Mouse (Mus musculus) R1 (cell line): ENCODE data around the gene Lcp1.
"Not testable (repeated sequence)": the region's sequence is repeated elsewhere in the genome, so short reads cannot be mapped to it uniquely, and the experiment has no call there.

ENCODE experiments used
- DNase-seq: peaks from one replicate; pipeline ENCODE4 v3.0.0-alpha.2; 2018; ENCODE audit warnings: low read depth, low spot score

Gene Lcp1

GRCm38 (mm10) chr14:75130501-75131318 lies at the start of gene Lcp1, which contains the start of gene Lrrc63:
TSS of gene Lcp1 (plus strand) at chr14:75131101.
TSS of gene Lrrc63 (minus strand) at chr14:75130881.
- peak; percentile 72 for DNase-seq

DNA sequence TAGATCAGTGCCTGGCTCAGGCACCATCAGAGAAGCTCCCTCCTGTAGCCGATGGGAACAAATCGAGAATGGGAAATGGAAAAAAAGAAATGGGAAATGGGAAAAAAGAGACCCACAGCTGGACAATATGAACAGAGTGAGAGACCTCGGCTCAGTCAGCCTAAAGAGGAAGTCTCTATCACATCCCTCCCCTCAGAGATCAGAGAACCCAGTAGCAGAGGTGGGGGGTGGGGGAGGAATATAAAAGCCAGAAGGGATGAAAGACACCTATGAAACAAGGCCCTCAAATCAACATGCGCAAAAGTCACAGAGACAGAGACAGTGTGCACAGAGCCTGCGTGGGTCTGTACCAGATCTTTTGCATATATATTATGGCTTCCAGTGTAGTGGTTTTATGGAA lies 27.9 kb upstream of the Lcp1 start:
- DNase-seq, result no peak

GRCm38 (mm10) chr14:75121658-75122057 lies 9.2 kb upstream of the Lcp1 start:
- DNase-seq, result no peak

DNA sequence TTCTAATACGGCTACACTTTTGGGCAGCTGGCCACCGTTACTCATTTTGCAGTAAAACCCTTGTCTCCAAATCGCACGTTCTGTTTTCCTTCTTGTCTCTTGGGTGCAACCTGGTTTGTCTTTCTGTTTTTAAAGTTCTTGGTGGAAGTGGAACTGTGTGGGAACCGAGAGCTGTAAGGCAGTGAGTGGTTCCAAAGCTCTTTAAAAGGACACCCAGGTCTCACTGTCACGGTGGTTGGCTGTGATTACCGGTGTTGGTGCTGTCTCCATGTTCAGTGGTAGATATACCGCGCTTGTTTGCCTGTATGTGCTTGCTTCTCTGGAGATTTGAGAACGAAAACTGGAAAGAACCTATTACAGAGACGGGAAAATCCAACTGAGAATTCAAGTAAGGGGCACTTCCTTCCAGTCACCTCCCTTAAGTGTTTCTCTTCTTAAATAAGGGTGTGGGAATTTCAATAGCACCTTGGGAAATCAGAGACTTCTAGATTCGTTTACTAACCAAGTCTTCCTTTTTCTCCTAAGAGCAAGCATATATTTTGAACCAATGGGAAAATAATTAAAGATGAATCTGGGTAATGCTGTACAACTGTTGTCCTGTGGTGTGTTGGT lies 529 bp downstream of the Lcp1 start:
- DNase-seq, result no peak

GRCm38 (mm10) chr14:75136119-75136966 lies 5.4 kb downstream of the Lcp1 start:
- DNase-seq, result no peak

DNA sequence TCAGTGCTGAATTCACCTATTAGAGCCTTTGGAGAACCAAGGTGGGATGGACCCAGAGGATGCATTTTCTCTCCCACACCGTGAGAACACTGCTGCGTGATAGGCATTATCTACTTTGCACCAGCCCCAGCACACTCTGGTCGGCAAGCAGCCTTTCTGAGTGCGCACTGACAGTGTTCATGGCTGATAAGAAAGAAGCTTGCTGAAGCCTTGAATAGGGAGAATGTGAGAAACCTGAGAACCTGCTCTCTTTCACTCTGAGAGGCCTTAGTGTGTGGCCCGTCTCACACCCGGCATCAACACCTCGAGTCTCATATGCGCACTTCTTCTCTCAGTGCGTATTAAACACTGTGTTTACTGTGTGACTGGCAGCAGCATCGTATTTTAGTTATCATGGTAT lies 7.6 kb downstream of the Lcp1 start:
- DNase-seq, result no peak

DNA sequence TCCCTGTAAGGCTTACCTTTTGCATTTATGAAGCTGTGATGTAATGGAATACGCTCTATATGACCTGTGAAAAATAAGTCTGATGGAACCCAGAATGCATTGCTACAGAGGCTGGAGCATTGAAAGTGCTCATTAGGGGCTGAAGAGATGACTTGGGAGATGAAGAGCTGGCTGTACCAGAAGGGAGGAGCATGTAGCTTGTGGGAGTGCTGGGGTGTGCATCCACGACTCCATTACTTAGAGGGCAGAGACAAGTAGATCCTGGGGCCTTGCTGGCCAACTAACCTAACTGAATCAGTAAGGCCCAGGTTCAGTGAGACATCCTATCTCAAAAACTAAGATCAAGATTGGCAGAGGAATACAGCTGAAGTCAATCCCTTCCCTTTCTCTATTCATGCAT lies 8.3 kb downstream of the Lcp1 start:
- no peak for DNase-seq

DNA sequence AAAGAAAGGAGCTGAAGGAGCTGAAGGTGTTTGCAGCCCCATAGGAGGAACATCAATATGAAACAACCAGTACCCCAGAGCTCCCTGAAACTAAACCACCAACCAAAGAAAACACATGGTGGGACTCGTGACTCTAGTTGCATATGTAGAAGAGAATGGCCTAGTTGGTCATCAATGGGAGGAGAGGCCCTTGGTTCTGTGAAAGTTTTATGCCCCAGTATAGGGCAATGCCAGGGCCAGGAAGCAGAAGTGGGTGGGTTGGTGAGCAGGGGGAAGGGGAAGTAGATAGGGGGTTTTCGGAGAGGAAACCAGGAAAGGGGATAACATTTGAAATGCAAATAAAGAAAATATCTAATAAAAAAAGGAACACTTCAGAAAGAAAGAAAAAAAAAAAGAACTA lies 16.8 kb downstream of the Lcp1 start:
- DNase-seq, result not testable (repeated sequence)

GRCm38 (mm10) chr14:75148229-75148628 lies 17.3 kb downstream of the Lcp1 start:
- no peak for DNase-seq

DNA sequence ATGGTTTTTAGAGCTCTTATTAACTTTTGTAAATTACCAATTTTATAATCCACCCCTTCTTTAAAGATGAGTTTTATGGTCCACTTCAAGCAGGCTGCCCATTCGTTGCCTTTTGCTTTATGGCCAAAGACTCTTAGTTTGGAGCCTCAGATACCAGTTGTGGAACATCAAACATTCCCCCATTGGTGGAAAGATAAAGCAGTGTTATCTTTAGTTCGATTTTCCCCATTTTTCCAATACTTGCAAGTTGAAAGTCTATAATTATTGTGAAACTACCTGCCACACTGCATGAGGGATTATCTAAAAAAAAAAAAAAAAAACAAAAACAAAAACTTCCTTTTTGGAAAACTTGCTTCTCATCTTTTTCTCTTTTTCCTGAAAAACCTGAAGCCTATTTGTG lies 19.8 kb downstream of the Lcp1 start:
- DNase-seq, result no peak

DNA sequence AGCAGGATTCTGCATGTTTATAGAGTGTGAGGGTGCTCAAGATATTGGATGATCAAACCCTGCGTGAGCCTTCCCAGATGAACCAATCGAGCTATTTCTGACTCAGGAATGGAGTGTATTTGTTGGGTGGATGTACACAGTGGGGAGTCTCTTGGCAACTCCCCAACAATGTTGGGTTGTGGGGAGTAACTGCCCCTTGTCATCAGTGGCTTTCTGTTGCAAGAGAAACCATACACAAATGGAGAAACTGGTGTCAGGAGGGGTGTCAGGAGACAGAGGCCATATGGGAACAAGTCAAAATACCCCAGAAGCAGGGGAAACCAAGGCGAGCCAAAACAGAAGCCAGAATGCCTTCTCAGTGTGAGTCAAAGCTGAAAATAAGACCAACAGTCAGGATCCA lies 20.2 kb downstream of the Lcp1 start:
- DNase-seq, result no peak

- peak; percentile 4 for DNase-seq
Observed at GRCm38 (mm10) chr14:75154481-75154880, 23.6 kb downstream of the Lcp1 start.

- DNase-seq, result no peak
Observed at GRCm38 (mm10) chr14:75159375-75159774, 28.5 kb downstream of the Lcp1 start.

DNA sequence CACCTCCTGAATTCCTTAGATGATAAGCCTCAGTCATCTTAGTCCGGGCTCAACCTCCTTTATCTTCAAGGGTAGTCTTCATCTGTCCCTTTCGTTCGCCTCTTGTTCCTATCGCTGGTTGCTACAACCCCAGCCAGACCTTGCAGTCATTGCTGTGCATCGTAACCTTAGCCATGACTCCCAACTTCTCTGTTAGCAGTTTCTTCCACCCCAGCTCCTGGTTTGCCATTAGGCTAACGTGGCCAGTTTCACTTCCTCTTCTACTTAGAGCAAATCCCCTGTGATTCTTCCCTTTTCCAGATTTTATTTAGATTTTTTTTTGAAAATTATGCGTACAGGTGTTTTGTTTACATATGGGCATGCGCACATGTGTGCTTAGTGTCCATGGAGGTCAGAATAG lies 33.0 kb downstream of the Lcp1 start:
- no peak for DNase-seq

DNA sequence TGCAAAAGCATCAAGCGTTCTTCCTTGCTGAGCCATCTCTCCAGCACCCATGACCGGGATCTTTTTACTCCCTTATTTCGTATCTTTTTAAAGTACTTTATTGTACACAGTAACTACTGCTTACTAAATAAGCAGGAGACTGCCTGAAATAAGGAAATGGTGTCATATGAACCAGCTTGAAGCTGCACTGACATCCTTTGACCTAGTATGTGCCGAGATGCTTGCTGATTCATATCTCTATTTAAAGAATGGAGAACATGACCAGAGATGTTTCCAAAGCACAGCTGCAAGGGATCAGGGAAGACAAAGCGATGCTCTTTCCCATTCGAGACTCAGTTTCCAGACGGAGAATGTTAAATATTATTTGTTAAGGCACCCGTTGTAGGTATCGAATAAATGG lies 33.4 kb downstream of the Lcp1 start:
- DNase-seq, result no peak

DNA sequence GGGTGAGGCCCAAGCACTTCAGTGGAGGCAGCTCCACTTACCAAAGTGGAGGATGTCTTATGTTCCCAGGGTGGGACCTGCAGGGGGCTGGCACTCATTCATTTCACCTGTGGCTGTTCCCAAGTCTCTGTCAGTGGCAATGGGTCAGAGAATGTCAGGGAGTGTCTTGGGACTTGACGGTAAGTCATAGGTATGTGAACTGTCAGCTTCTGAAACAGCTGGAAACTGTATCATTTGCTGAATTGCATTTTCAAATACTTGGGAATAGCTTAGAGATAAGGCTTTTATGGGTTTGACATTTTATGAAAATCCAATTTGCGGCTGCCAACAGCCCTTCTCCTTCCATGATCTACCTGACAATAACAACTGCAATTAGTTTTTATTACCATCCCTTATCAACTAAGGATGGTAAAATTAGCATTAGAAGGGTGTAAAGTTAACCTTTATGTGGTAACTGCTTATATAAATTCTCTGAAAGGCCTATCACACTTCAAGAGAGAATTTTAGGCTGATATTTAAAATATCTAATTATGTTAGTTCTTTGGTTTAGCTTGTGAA lies 34.8 kb downstream of the Lcp1 start:
- no peak for DNase-seq

DNA sequence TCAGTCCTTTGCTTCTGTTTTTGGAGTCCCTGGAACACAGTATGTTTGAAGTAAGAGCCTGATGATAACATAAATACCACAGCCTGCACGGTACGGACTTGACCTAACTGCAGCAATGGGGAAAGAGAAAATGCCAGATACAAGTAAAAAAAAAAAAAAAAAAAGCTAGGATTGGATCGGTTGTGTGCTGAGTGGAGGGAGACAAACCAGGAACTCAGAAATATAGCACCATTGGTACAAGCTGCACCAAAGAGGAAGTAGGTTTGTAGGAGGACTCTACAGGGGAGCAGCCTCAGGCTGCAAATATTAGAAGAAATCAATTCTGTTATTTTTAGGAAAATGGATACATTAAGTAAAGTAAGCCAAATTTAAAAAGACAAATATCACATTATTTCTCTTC lies 37.6 kb downstream of the Lcp1 start:
- no peak for DNase-seq

GRCm38 (mm10) chr14:75170546-75170945 lies 39.6 kb downstream of the Lcp1 start:
- no peak for DNase-seq

- no peak for DNase-seq
Observed at GRCm38 (mm10) chr14:75174296-75174695, 43.4 kb downstream of the Lcp1 start.

GRCm38 (mm10) chr14:75174731-75175555 lies 44.0 kb downstream of the Lcp1 start:
- no peak for DNase-seq

GRCm38 (mm10) chr14:75175781-75176180 lies 44.9 kb downstream of the Lcp1 start:
- no peak for DNase-seq
